ENCODE assay signal across 29 mouse cellular contexts in the genomic region with DNA sequence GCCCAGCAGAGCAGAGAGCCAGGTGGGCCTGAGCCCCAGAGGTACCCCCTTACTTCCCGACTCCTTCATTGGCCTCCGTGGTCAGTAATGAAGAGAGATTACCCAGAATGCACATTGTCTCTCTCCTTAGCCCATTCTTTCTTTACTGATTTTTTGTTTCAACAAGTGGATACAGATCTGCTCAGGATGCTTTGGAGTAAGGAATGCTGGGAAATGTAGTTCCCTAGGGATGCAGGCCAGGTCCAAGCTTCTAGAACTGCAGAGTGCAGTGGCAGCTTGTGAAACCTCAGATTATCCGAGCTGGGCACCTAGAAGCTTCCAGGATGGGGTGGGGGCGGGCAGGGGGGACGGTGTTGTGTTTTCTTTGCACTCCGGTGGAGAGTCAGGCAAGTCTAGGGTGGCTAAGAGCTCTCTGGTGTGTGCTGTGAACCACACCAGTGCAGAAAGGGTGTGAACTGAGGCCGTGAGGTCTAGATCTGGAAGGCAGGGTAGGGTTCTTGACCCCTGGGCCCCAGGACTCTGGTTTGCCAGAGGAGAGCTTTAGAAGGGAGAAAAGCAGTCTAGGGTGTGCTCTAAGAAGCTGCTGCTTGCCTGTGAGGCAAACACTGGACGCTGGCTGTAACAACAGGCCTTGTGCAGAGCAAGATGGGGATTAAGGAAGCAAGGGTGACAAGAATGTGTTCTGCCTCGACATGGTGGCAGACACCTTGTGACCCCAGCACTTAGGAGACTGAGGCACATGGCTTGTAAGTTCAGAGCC. TPM values are rescaled to one million over a fixed set of nuclear protein-coding genes. Genes with fewer than 3 reads are reported as not detected.
DNase-seq lines count a peak whose midpoint lies in the region; ATAC-seq and TF ChIP-seq lines count a peak whose summit lies in the region.
"Had no signal": no experiment of that assay in that cellular context is flagged by ENCODE, and none has a peak within 500 bp of the region (broad histone marks: within the 10 kb centered on the region; RNA-seq: fewer than 3 reads in every experiment).

No protein-coding gene starts in this region.

- no peak for TF ChIP-seq EP300 in MEL (IDR thresholded peaks at IDR 0.05; ENCODE audit: low read depth in 1 of 2, low read length in 2 of 2)

- H3K27ac ChIP-seq in embryonic facial prominence, embryonic 13.5 days, result no peak overlapping the region
- H3K27ac ChIP-seq in embryonic facial prominence, embryonic 10.5 days (replicated peaks), result no peak overlapping the region
- H3K27ac ChIP-seq in midbrain, embryonic 14.5 days (replicated peaks; ENCODE audit: low read depth, low read length), result no peak overlapping the region
- H3K27ac ChIP-seq in midbrain, embryonic 16.5 days (ENCODE audit: low read length), result no peak overlapping the region
- no peak overlapping the region for H3K27ac ChIP-seq in MEL (ENCODE audit: control insufficient read depth, low read depth, low read length)
- no peak overlapping the region for H3K27ac ChIP-seq in liver, embryonic 12.5 days
- H3K27ac ChIP-seq: embryonic facial prominence, embryonic 12.5 days; embryonic facial prominence, embryonic 15.5 days; forebrain, embryonic 10.5 days; forebrain, embryonic 12.5 days had no signal

- no peak overlapping the region for H3K4me3 ChIP-seq in embryonic facial prominence, embryonic 13.5 days
- H3K4me3 ChIP-seq in embryonic facial prominence, embryonic 10.5 days, result no peak overlapping the region
- H3K4me3 ChIP-seq in megakaryocyte, embryonic 14.5 days (replicated peaks), result peak overlapping the region; percentile 10
- H3K4me3 ChIP-seq in midbrain, embryonic 14.5 days (replicated peaks; ENCODE audit: low read depth, low read length), result no peak overlapping the region
- no peak overlapping the region for H3K4me3 ChIP-seq in midbrain, embryonic 16.5 days (ENCODE audit: low read depth, low read length)
- no peak overlapping the region for H3K4me3 ChIP-seq in MEL (ENCODE audit: control insufficient read depth in 1 of 2, insufficient read depth in 1 of 2, low read depth in 2 of 2, low read length in 2 of 2)
- no peak overlapping the region for H3K4me3 ChIP-seq in liver, embryonic 12.5 days
- H3K4me3 ChIP-seq: embryonic facial prominence, embryonic 12.5 days; embryonic facial prominence, embryonic 15.5 days; erythroblast, embryonic 14.5 days; forebrain, embryonic 10.5 days; forebrain, embryonic 12.5 days had no signal

- H3K9me3 ChIP-seq in embryonic facial prominence, embryonic 13.5 days, result no peaks in the 10 kb centered on the region
- H3K9me3 ChIP-seq in embryonic facial prominence, embryonic 10.5 days, result no peaks in the 10 kb centered on the region
- H3K9me3 ChIP-seq in megakaryocyte, embryonic 14.5 days, result no peaks in the 10 kb centered on the region
- no peaks in the 10 kb centered on the region for H3K9me3 ChIP-seq in midbrain, embryonic 14.5 days (ENCODE audit: control insufficient read depth, low read length)
- no peaks in the 10 kb centered on the region for H3K9me3 ChIP-seq in midbrain, embryonic 16.5 days (replicated peaks; ENCODE audit: control insufficient read depth, low read length, poor library complexity, severe bottlenecking)
- H3K9me3 ChIP-seq in MEL (replicated peaks; ENCODE audit: insufficient read depth, low read length), result no peaks in the 10 kb centered on the region
- no peaks in the 10 kb centered on the region for H3K9me3 ChIP-seq in liver, embryonic 12.5 days (replicated peaks)
- H3K9me3 ChIP-seq: embryonic facial prominence, embryonic 12.5 days; embryonic facial prominence, embryonic 15.5 days; forebrain, embryonic 10.5 days; forebrain, embryonic 12.5 days; G1E had no signal

- H3K27me3 ChIP-seq in embryonic facial prominence, embryonic 13.5 days, result no peaks in the 10 kb centered on the region
- H3K27me3 ChIP-seq in embryonic facial prominence, embryonic 10.5 days (replicated peaks; ENCODE audit: low read depth, poor library complexity, severe bottlenecking), result no peaks in the 10 kb centered on the region
- peaks cover 77% of the 10 kb centered on the region for H3K27me3 ChIP-seq in megakaryocyte, embryonic 14.5 days (replicated peaks)
- no peaks in the 10 kb centered on the region for H3K27me3 ChIP-seq in midbrain, embryonic 14.5 days (ENCODE audit: control insufficient read depth, insufficient read depth, low read length)
- H3K27me3 ChIP-seq in midbrain, embryonic 16.5 days (ENCODE audit: control insufficient read depth, insufficient read depth, low read depth, low read length), result no peaks in the 10 kb centered on the region
- peaks cover under 1 to 8% of the 10 kb centered on the region in 2 experiments; a peak in 3 of 4 replicates for H3K27me3 ChIP-seq in MEL (ENCODE audit: control insufficient read depth in 1 of 2, insufficient read depth in 2 of 2, low read length in 2 of 2)
- H3K27me3 ChIP-seq in liver, embryonic 12.5 days (replicated peaks), result 0 out of 2 replicates have a peak, but pooled peaks cover 5% of the 10 kb centered on the region
- H3K27me3 ChIP-seq: embryonic facial prominence, embryonic 12.5 days; embryonic facial prominence, embryonic 15.5 days; forebrain, embryonic 12.5 days had no signal

- ATAC-seq in embryonic facial prominence, embryonic 13.5 days (ENCODE audit: insufficient number of reproducible peaks, insufficient read depth, low FRiP score, low TSS enrichment, low read depth), result no peak
- no peak for ATAC-seq in megakaryocyte, adult 5-6 weeks (ENCODE audit: poor library complexity, severe bottlenecking)
- no peak for ATAC-seq in midbrain, embryonic 14.5 days (ENCODE audit: low FRiP score, low TSS enrichment)
- no peak for ATAC-seq in midbrain, embryonic 16.5 days
- no peak for ATAC-seq in liver, embryonic 12.5 days
- ATAC-seq: CD4-positive, CD25-positive, alpha-beta regulatory T cell, adult 4 months; forebrain, embryonic 14.5 days; forebrain, embryonic 16.5 days had no signal

- no peak for TF ChIP-seq CTCF in MEL (IDR thresholded peaks at IDR 0.05 in 2 of 3, conservative IDR thresholded peaks at IDR 0.05 in 1 of 3; ENCODE audit: control insufficient read depth in 1 of 3, insufficient read depth in 1 of 3, low read depth in 2 of 3, low read length in 3 of 3, poor library complexity in 1 of 3, severe bottlenecking in 1 of 3)

- 84% methylated on average over 9 of the region's 9 CpGs for WGBS in embryonic facial prominence, embryonic 13.5 days
- 81% methylated on average over 9 of the region's 9 CpGs for WGBS in embryonic facial prominence, embryonic 10.5 days
- 82% methylated on average over 9 of the region's 9 CpGs for WGBS in midbrain, embryonic 14.5 days
- 83% methylated on average over 9 of the region's 9 CpGs for WGBS in midbrain, embryonic 16.5 days
- 54% methylated on average over 9 of the region's 9 CpGs for WGBS in liver, embryonic 12.5 days (ENCODE audit: insufficient replicate concordance)

- H3K79me2 ChIP-seq in MEL (ENCODE audit: control insufficient read depth, insufficient read depth, low read length, poor library complexity), result no peaks in the 10 kb centered on the region

- H3K9ac ChIP-seq in embryonic facial prominence, embryonic 13.5 days, result 0 out of 2 replicates have a peak overlapping the region, but pooled peaks have one; percentile 4
- H3K9ac ChIP-seq in midbrain, embryonic 14.5 days (replicated peaks; ENCODE audit: low read length), result no peak overlapping the region
- H3K9ac ChIP-seq in midbrain, embryonic 16.5 days (ENCODE audit: low read depth, low read length), result no peak overlapping the region
- H3K9ac ChIP-seq in MEL (ENCODE audit: control insufficient read depth, low read depth, low read length, poor library complexity, severe bottlenecking), result no peak overlapping the region
- H3K9ac ChIP-seq in liver, embryonic 12.5 days, result no peak overlapping the region
- H3K9ac ChIP-seq: embryonic facial prominence, embryonic 12.5 days; embryonic facial prominence, embryonic 15.5 days; forebrain, embryonic 12.5 days had no signal

- H3K4me2 ChIP-seq in embryonic facial prominence, embryonic 13.5 days, result no peak overlapping the region
- no peak overlapping the region for H3K4me2 ChIP-seq in midbrain, embryonic 14.5 days (ENCODE audit: low read length)
- H3K4me2 ChIP-seq in midbrain, embryonic 16.5 days (ENCODE audit: low read length), result no peak overlapping the region
- H3K4me2 ChIP-seq in liver, embryonic 12.5 days, result no peak overlapping the region
- H3K4me2 ChIP-seq: embryonic facial prominence, embryonic 12.5 days; embryonic facial prominence, embryonic 15.5 days; forebrain, embryonic 12.5 days had no signal

- TF ChIP-seq POLR2A in MEL (IDR thresholded peaks at IDR 0.05; ENCODE audit: control insufficient read depth in 1 of 2, insufficient read depth in 1 of 2, low read depth in 1 of 2, low read length in 2 of 2, poor library complexity in 1 of 2), result no peak

- no peak for TF ChIP-seq RAD21 in MEL (IDR thresholded peaks at IDR 0.05; ENCODE audit: low read depth, low read length)

- peaks cover 98% of the 10 kb centered on the region for H3K36me3 ChIP-seq in embryonic facial prominence, embryonic 13.5 days
- H3K36me3 ChIP-seq in embryonic facial prominence, embryonic 10.5 days (replicated peaks), result peaks cover 100% of the 10 kb centered on the region
- peaks cover 4% of the 10 kb centered on the region for H3K36me3 ChIP-seq in megakaryocyte, embryonic 14.5 days (replicated peaks; ENCODE audit: low read length)
- H3K36me3 ChIP-seq in midbrain, embryonic 14.5 days (ENCODE audit: control insufficient read depth, insufficient read depth, low read length), result 0 out of 2 replicates have a peak, but pooled peaks cover 5% of the 10 kb centered on the region
- H3K36me3 ChIP-seq in midbrain, embryonic 16.5 days (ENCODE audit: control insufficient read depth, insufficient read depth, low read length), result no peaks in the 10 kb centered on the region
- no peaks in the 10 kb centered on the region for H3K36me3 ChIP-seq in MEL (ENCODE audit: control insufficient read depth in 1 of 2, insufficient read depth in 2 of 2, low read length in 2 of 2)
- H3K36me3 ChIP-seq in liver, embryonic 12.5 days, result peaks cover 24% of the 10 kb centered on the region; the same call in 1 of the 2 replicates

- no peak for DNase-seq in embryonic facial prominence, embryonic 10.5 days (ENCODE audit: low spot score)
- peak; percentile 24 for DNase-seq in midbrain, embryonic 14.5 days
- DNase-seq in MEL (ENCODE audit: low read depth, low spot score), result no peak
- DNase-seq: adrenal gland, adult 2 months; adrenal gland, postnatal 10 days; adrenal gland, postnatal 25 days; B cell, adult 2 months; cerebellum, adult 11 months; cerebellum, adult 18-20 months; cerebellum, adult 8-10 months; cerebellum, adult 9-11 months; cerebellum, postnatal 14 days; cerebellum, postnatal 36 days; embryo, embryonic 11 days had no signal

- no peaks in the 10 kb centered on the region for H3K4me1 ChIP-seq in embryonic facial prominence, embryonic 13.5 days
- no peaks in the 10 kb centered on the region for H3K4me1 ChIP-seq in embryonic facial prominence, embryonic 10.5 days
- H3K4me1 ChIP-seq in megakaryocyte, embryonic 14.5 days, result peaks cover 11% of the 10 kb centered on the region; the same call in 1 of the 2 replicates
- no peaks in the 10 kb centered on the region for H3K4me1 ChIP-seq in midbrain, embryonic 14.5 days (ENCODE audit: control insufficient read depth, insufficient read depth, low read length)
- no peaks in the 10 kb centered on the region for H3K4me1 ChIP-seq in midbrain, embryonic 16.5 days (ENCODE audit: control insufficient read depth, insufficient read depth, low read length)
- H3K4me1 ChIP-seq in MEL (ENCODE audit: control insufficient read depth in 1 of 2, insufficient read depth in 2 of 2, low read length in 2 of 2), result no peaks in the 10 kb centered on the region
- H3K4me1 ChIP-seq in liver, embryonic 12.5 days, result no peaks in the 10 kb centered on the region
- H3K4me1 ChIP-seq: embryonic facial prominence, embryonic 12.5 days; embryonic facial prominence, embryonic 15.5 days; forebrain, embryonic 10.5 days; forebrain, embryonic 12.5 days had no signal

RNA-seq across cellular contexts. Expression of a gene that starts 6.9 kb away (rescaled TPM):
- 78.0 and 90.7 TPM in 2 replicates for polyA plus RNA-seq in embryonic facial prominence, embryonic 13.5 days (2015; fragmentation: Nextera tagmentation; extraction: Ambion mirVana)
- 83.5 and 85.9 TPM in 2 replicates for polyA plus RNA-seq in embryonic facial prominence, embryonic 10.5 days (2016; fragmentation: Nextera tagmentation; extraction: Ambion mirVana)
- 9.6 and 89.1 TPM in 2 replicates for polyA plus RNA-seq in megakaryocyte, embryonic 14.5 days (2012; ENCODE audit: insufficient read depth, low replicate concordance)
- total RNA-seq in megakaryocyte, adult 5-6 weeks (2015), result 56.6 and 65.4 TPM in 2 replicates
- 31.5 and 38.0 TPM in 2 replicates for total RNA-seq in megakaryocyte, adult 5-6 weeks (2017)
- polyA plus RNA-seq in midbrain, embryonic 14.5 days (2014; fragmentation: Nextera tagmentation; extraction: Ambion mirVana), result 225 and 280 TPM in 2 replicates
- polyA plus RNA-seq in midbrain, embryonic 16.5 days (2015; fragmentation: Nextera tagmentation; extraction: Ambion mirVana), result 252 TPM in 2 replicates
- 74.0 and 93.2 TPM in 2 replicates for total RNA-seq in MEL (2012; rRNA removed)
- 10 to 100 TPM in 1 of 2 experiments, not detected in 1; 71.6 TPM for polyA plus RNA-seq in MEL (2012; ENCODE audit: insufficient read depth in 1 of 2, insufficient read length in 2 of 2, low read depth in 1 of 2, low replicate concordance in 2 of 2, missing spikeins in 1 of 2)
- polyA plus RNA-seq in liver, embryonic 12.5 days (2016; fragmentation: Nextera tagmentation; extraction: Ambion mirVana), result 64.8 and 67.4 TPM in 2 replicates

RNA-seq across cellular contexts. Expression of a gene that starts 14.3 kb away (rescaled TPM):
- polyA plus RNA-seq in embryonic facial prominence, embryonic 13.5 days (2015; fragmentation: Nextera tagmentation; extraction: Ambion mirVana), result 12.4 and 12.5 TPM in 2 replicates
- polyA plus RNA-seq in embryonic facial prominence, embryonic 10.5 days (2016; fragmentation: Nextera tagmentation; extraction: Ambion mirVana), result 11.9 and 13.3 TPM in 2 replicates
- polyA plus RNA-seq in megakaryocyte, embryonic 14.5 days (2012; ENCODE audit: insufficient read depth, low replicate concordance), result not detected in 2 replicates
- not detected in 2 replicates for total RNA-seq in megakaryocyte, adult 5-6 weeks (2015)
- total RNA-seq in megakaryocyte, adult 5-6 weeks (2017), result not detected in 2 replicates
- 0.58 and 0.67 TPM in 2 replicates for polyA plus RNA-seq in midbrain, embryonic 14.5 days (2014; fragmentation: Nextera tagmentation; extraction: Ambion mirVana)
- 0.42 and 0.82 TPM in 2 replicates for polyA plus RNA-seq in midbrain, embryonic 16.5 days (2015; fragmentation: Nextera tagmentation; extraction: Ambion mirVana)
- not detected in 2 replicates for total RNA-seq in MEL (2012; rRNA removed)
- polyA plus RNA-seq in MEL (2012; ENCODE audit: insufficient read depth in 1 of 2, insufficient read length in 2 of 2, low read depth in 1 of 2, low replicate concordance in 2 of 2, missing spikeins in 1 of 2), result under 1 TPM in 1 of 2 experiments, not detected in 1; 0.21 TPM
- polyA plus RNA-seq in liver, embryonic 12.5 days (2016; fragmentation: Nextera tagmentation; extraction: Ambion mirVana), result 20.1 and 22.0 TPM in 2 replicates
- total RNA-seq: adrenal gland, postnatal 25 days; common myeloid progenitor, adult 5-6 weeks; G1E had no signal
- polyA plus RNA-seq: G1E had no signal

RNA-seq across cellular contexts. Expression of a gene that starts 19.7 kb away (rescaled TPM):
- 49.6 and 51.1 TPM in 2 replicates for polyA plus RNA-seq in embryonic facial prominence, embryonic 13.5 days (2015; fragmentation: Nextera tagmentation; extraction: Ambion mirVana)
- 27.5 and 29.5 TPM in 2 replicates for polyA plus RNA-seq in embryonic facial prominence, embryonic 10.5 days (2016; fragmentation: Nextera tagmentation; extraction: Ambion mirVana)
- polyA plus RNA-seq in megakaryocyte, embryonic 14.5 days (2012; ENCODE audit: insufficient read depth, low replicate concordance), result 0.04 TPM in 1 of 2 replicates, not detected in the other
- not detected in 2 replicates for total RNA-seq in megakaryocyte, adult 5-6 weeks (2015)
- 0.28 TPM in 1 of 2 replicates, not detected in the other for total RNA-seq in megakaryocyte, adult 5-6 weeks (2017)
- polyA plus RNA-seq in midbrain, embryonic 14.5 days (2014; fragmentation: Nextera tagmentation; extraction: Ambion mirVana), result 6.0 and 7.6 TPM in 2 replicates
- polyA plus RNA-seq in midbrain, embryonic 16.5 days (2015; fragmentation: Nextera tagmentation; extraction: Ambion mirVana), result 5.2 and 5.7 TPM in 2 replicates
- total RNA-seq in MEL (2012; rRNA removed), result not detected in 2 replicates
- polyA plus RNA-seq in MEL (2012; ENCODE audit: insufficient read depth in 1 of 2, insufficient read length in 2 of 2, low read depth in 1 of 2, low replicate concordance in 2 of 2, missing spikeins in 1 of 2), result not detected
- 5.5 and 5.6 TPM in 2 replicates for polyA plus RNA-seq in liver, embryonic 12.5 days (2016; fragmentation: Nextera tagmentation; extraction: Ambion mirVana)
- total RNA-seq: common myeloid progenitor, adult 5-6 weeks had no signal
- polyA plus RNA-seq: G1E had no signal

RNA-seq across cellular contexts. Expression of a gene that starts 31.6 kb away (rescaled TPM):
- polyA plus RNA-seq in embryonic facial prominence, embryonic 13.5 days (2015; fragmentation: Nextera tagmentation; extraction: Ambion mirVana), result 10.9 and 11.3 TPM in 2 replicates
- 9.6 TPM in 2 replicates for polyA plus RNA-seq in embryonic facial prominence, embryonic 10.5 days (2016; fragmentation: Nextera tagmentation; extraction: Ambion mirVana)
- 8.5 and 10.4 TPM in 2 replicates for polyA plus RNA-seq in megakaryocyte, embryonic 14.5 days (2012; ENCODE audit: insufficient read depth, low replicate concordance)
- 2.1 and 3.3 TPM in 2 replicates for total RNA-seq in megakaryocyte, adult 5-6 weeks (2015)
- 2.2 and 2.7 TPM in 2 replicates for total RNA-seq in megakaryocyte, adult 5-6 weeks (2017)
- polyA plus RNA-seq in midbrain, embryonic 14.5 days (2014; fragmentation: Nextera tagmentation; extraction: Ambion mirVana), result 6.4 and 6.9 TPM in 2 replicates
- 7.4 and 8.6 TPM in 2 replicates for polyA plus RNA-seq in midbrain, embryonic 16.5 days (2015; fragmentation: Nextera tagmentation; extraction: Ambion mirVana)
- 5.9 and 7.4 TPM in 2 replicates for total RNA-seq in MEL (2012; rRNA removed)
- polyA plus RNA-seq in MEL (2012; ENCODE audit: insufficient read depth in 1 of 2, insufficient read length in 2 of 2, low read depth in 1 of 2, low replicate concordance in 2 of 2, missing spikeins in 1 of 2), result 1 to 10 TPM in 1 of 2 experiments, not detected in 1; 8.4 TPM
- 3.5 and 3.8 TPM in 2 replicates for polyA plus RNA-seq in liver, embryonic 12.5 days (2016; fragmentation: Nextera tagmentation; extraction: Ambion mirVana)

RNA-seq across cellular contexts. Expression of a gene that starts 45.7 kb away (rescaled TPM):
- 0.45 and 1.3 TPM in 2 replicates for polyA plus RNA-seq in embryonic facial prominence, embryonic 13.5 days (2015; fragmentation: Nextera tagmentation; extraction: Ambion mirVana)
- polyA plus RNA-seq in embryonic facial prominence, embryonic 10.5 days (2016; fragmentation: Nextera tagmentation; extraction: Ambion mirVana), result 0.17 and 0.30 TPM in 2 replicates
- not detected in 2 replicates for polyA plus RNA-seq in megakaryocyte, embryonic 14.5 days (2012; ENCODE audit: insufficient read depth, low replicate concordance)
- not detected in 2 replicates for total RNA-seq in megakaryocyte, adult 5-6 weeks (2015)
- total RNA-seq in megakaryocyte, adult 5-6 weeks (2017), result not detected in 2 replicates
- polyA plus RNA-seq in midbrain, embryonic 14.5 days (2014; fragmentation: Nextera tagmentation; extraction: Ambion mirVana), result 0.62 and 1.1 TPM in 2 replicates
- polyA plus RNA-seq in midbrain, embryonic 16.5 days (2015; fragmentation: Nextera tagmentation; extraction: Ambion mirVana), result 1.5 and 1.7 TPM in 2 replicates
- total RNA-seq in MEL (2012; rRNA removed), result not detected in 2 replicates
- not detected for polyA plus RNA-seq in MEL (2012; ENCODE audit: insufficient read depth in 1 of 2, insufficient read length in 2 of 2, low read depth in 1 of 2, low replicate concordance in 2 of 2, missing spikeins in 1 of 2)
- 0.23 TPM in 1 of 2 replicates, not detected in the other for polyA plus RNA-seq in liver, embryonic 12.5 days (2016; fragmentation: Nextera tagmentation; extraction: Ambion mirVana)
- total RNA-seq: common myeloid progenitor, adult 5-6 weeks; G1E had no signal
- polyA plus RNA-seq: CD4-positive, CD25-positive, alpha-beta regulatory T cell, adult 4 months; erythroblast, embryonic 14.5 days; forebrain, embryonic 10.5 days; G1E had no signal
